9 mouse cellular contexts compared by ENCODE assay signal in genomic region chr9:24516575-24517139, GRCm38 (mm10). TPM values are rescaled to one million over a fixed set of nuclear protein-coding genes. Genes with fewer than 3 reads are reported as not detected.
DNase-seq lines count a peak whose midpoint lies in the region; ATAC-seq and TF ChIP-seq lines count a peak whose summit lies in the region.
"Had no signal": no experiment of that assay in that cellular context is flagged by ENCODE, and none has a peak within 500 bp of the region (broad histone marks: within the 10 kb centered on the region; RNA-seq: fewer than 3 reads in every experiment).

No protein-coding gene starts in this region.

- TF ChIP-seq CTCF in C2C12 (IDR thresholded peaks at IDR 0.05; ENCODE audit: control insufficient read depth, insufficient read depth, insufficient read length) = peak; percentile 73
- peak; percentile 88 for TF ChIP-seq CTCF in kidney, postnatal 0 days (IDR thresholded peaks at IDR 0.05; ENCODE audit: low read depth)
- TF ChIP-seq CTCF in liver, adult 2 months (IDR thresholded peaks at IDR 0.05; ENCODE audit: low read depth, low read length) = peak; percentile 83

- no peak overlapping the region for H3K4me3 ChIP-seq in C2C12 (ENCODE audit: insufficient read depth, poor library complexity, severe bottlenecking)
- H3K4me3 ChIP-seq in kidney, postnatal 0 days (replicated peaks; ENCODE audit: low read depth, low read length) = no peak overlapping the region
- H3K4me3 ChIP-seq in liver, adult 2 months (ENCODE audit: insufficient read depth, low read depth, low read length) = no peak overlapping the region
- H3K4me3 ChIP-seq: heart, embryonic 13.5 days had no signal

- WGBS in kidney, postnatal 0 days = 58% methylated on average over 10 of the region's 10 CpGs
- 58% methylated on average over 10 of the region's 10 CpGs for WGBS in liver, adult 2 months

- H3K9ac ChIP-seq in kidney, postnatal 0 days (ENCODE audit: low read depth, low read length) = no peak overlapping the region
- no peak overlapping the region for H3K9ac ChIP-seq in liver, adult 2 months (ENCODE audit: low read depth, low read length)
- H3K9ac ChIP-seq: heart, embryonic 13.5 days had no signal

- H3K27ac ChIP-seq in kidney, postnatal 0 days = no peak overlapping the region
- no peak overlapping the region for H3K27ac ChIP-seq in liver, adult 2 months (replicated peaks; ENCODE audit: insufficient read depth, low read depth, low read length)
- H3K27ac ChIP-seq: heart, embryonic 13.5 days had no signal

- no peaks in the 10 kb centered on the region for H3K4me1 ChIP-seq in kidney, postnatal 0 days (replicated peaks; ENCODE audit: insufficient read depth, low read length)
- peaks cover 20% of the 10 kb centered on the region for H3K4me1 ChIP-seq in liver, adult 2 months (ENCODE audit: control insufficient read depth, insufficient read depth, low read length)
- H3K4me1 ChIP-seq: heart, embryonic 13.5 days had no signal

- H3K4me2 ChIP-seq in kidney, postnatal 0 days (ENCODE audit: low read length) = no peak overlapping the region
- H3K4me2 ChIP-seq: heart, embryonic 13.5 days had no signal

- TF ChIP-seq POLR2A in liver, adult 2 months (IDR thresholded peaks at IDR 0.05; ENCODE audit: extremely low read depth, insufficient read depth, low read length) = no peak

- DNase-seq in NIH3T3 (ENCODE audit: low read depth) = peak; percentile 80
- DNase-seq in gastrocnemius, postnatal 10 days = peak; percentile 54
- DNase-seq in kidney, postnatal 0 days (ENCODE audit: low spot score) = peak; percentile 86
- DNase-seq in liver, adult 2 months (ENCODE audit: extremely low read depth, low read depth, low spot score) = peak; percentile 60
- peak; percentile 82 for DNase-seq in naive thymus-derived CD4-positive, alpha-beta T cell, adult 2 months (ENCODE audit: low read depth)
- DNase-seq in testis, postnatal 10 days (ENCODE audit: low spot score) = peak; percentile 68

- ATAC-seq in common myeloid progenitor, adult 5-6 weeks (replicated peaks; ENCODE audit: low read depth, poor library complexity, severe bottlenecking) = peak; percentile 97
- no peak for ATAC-seq in kidney, postnatal 0 days (replicated peaks; ENCODE audit: low FRiP score, low read depth)

- H3K36me3 ChIP-seq in C2C12 (ENCODE audit: control insufficient read depth, insufficient read depth) = no peaks in the 10 kb centered on the region
- no peaks in the 10 kb centered on the region for H3K36me3 ChIP-seq in kidney, postnatal 0 days (ENCODE audit: insufficient read depth, low read length)
- H3K36me3 ChIP-seq in liver, adult 2 months (ENCODE audit: control insufficient read depth, insufficient read depth, low read length) = no peaks in the 10 kb centered on the region
- H3K36me3 ChIP-seq: heart, embryonic 13.5 days had no signal

- no peak overlapping the region for H3ac ChIP-seq in C2C12 (ENCODE audit: control insufficient read depth, insufficient read length, low read depth)

- H3K27me3 ChIP-seq in C2C12 (ENCODE audit: control insufficient read depth, insufficient read depth, insufficient read length) = no peaks in the 10 kb centered on the region
- H3K27me3 ChIP-seq in kidney, postnatal 0 days (ENCODE audit: insufficient read depth, low read length) = no peaks in the 10 kb centered on the region
- no peaks in the 10 kb centered on the region for H3K27me3 ChIP-seq in liver, adult 2 months (ENCODE audit: control insufficient read depth, insufficient read depth, low read length)
- H3K27me3 ChIP-seq: heart, embryonic 13.5 days had no signal

- H3K79me3 ChIP-seq in C2C12 (ENCODE audit: low read depth) = no peaks in the 10 kb centered on the region

- no peaks in the 10 kb centered on the region for H3K79me2 ChIP-seq in C2C12 (ENCODE audit: control insufficient read depth, insufficient read depth)
- no peaks in the 10 kb centered on the region for H3K79me2 ChIP-seq in liver, adult 2 months (ENCODE audit: control insufficient read depth, insufficient read depth, low read length)

- H3K9me3 ChIP-seq in kidney, postnatal 0 days (replicated peaks; ENCODE audit: low read length) = no peaks in the 10 kb centered on the region
- H3K9me3 ChIP-seq: heart, embryonic 13.5 days had no signal

TF ChIP-seq in C2C12, 6 proteins besides CTCF, POLR2A, EP300 and RAD21:
- TF ChIP-seq MAX (IDR thresholded peaks at IDR 0.05) (no peak), CEBPB (IDR thresholded peaks at IDR 0.05; ENCODE audit: low read depth) (no peak), MYOD1 (IDR thresholded peaks at IDR 0.05; ENCODE audit: control insufficient read depth, insufficient read length, low read depth) (no peak), FOSL1 (IDR thresholded peaks at IDR 0.05; ENCODE audit: insufficient read depth, low read length, poor library complexity, severe bottlenecking) (no peak), USF1 (IDR thresholded peaks at IDR 0.05; ENCODE audit: low read depth) (no peak), MYOG (IDR thresholded peaks at IDR 0.05; ENCODE audit: control insufficient read depth, extremely low read depth, insufficient read length) (no peak)

RNA-seq across cellular contexts. Expression of gene Dpy19l1, which starts 13.7 kb away (rescaled TPM):
- polyA plus RNA-seq in C2C12 (2012; fragmentation: generic; extraction: Trizol) = 20.1 TPM
- total RNA-seq in common myeloid progenitor, adult 5-6 weeks (2017) = 69.0 and 74.7 TPM in 2 replicates
- total RNA-seq in gastrocnemius, postnatal 10 days (2021) = 10 to 100 TPM; 13.6 to 17.4 TPM
- 9.5 and 13.0 TPM in 2 replicates for polyA plus RNA-seq in kidney, postnatal 0 days (2015; fragmentation: Nextera tagmentation; extraction: Ambion mirVana)
- total RNA-seq in liver, adult 2 months (2014; rRNA removed) = 29.0 TPM in 2 replicates
- polyA plus RNA-seq in liver, adult 2 months (2012; rRNA removed) = 10.1 and 10.7 TPM in 2 replicates
